Mouse (Mus musculus) liver, embryonic 13.5 days (tissue): Measurements from ENCODE around the gene H1f0. TPM values are rescaled to one million over a fixed set of nuclear protein-coding genes. Genes with fewer than 3 reads are reported as not detected.

ENCODE experiments used
- ATAC-seq: fragments of 200-750 bp; cut with Nextera tagmentation; 2 replicates; pipeline ENCODE4 v1.8.0; 2017; ENCODE audit warnings: low read depth, mild to moderate bottlenecking, moderate number of reproducible peaks, moderate library complexity
- DNase-seq: peaks from one replicate; pipeline ENCODE4 v3.0.0; 2022
- H3K27ac ChIP-seq: fragments of 300-500 bp; sonication (generic); 2 replicates; pipeline ENCODE4 v1.5.1; 2015; ENCODE audit warnings: moderate library complexity, mild to moderate bottlenecking, inconsistent platforms
- H3K27me3 ChIP-seq: fragments of 300-500 bp; sonication (generic); 2 replicates; pipeline ENCODE4 v1.6.1; 2015; ENCODE audit warnings: mild to moderate bottlenecking, inconsistent platforms
- H3K36me3 ChIP-seq: fragments of 300-500 bp; sonication (generic); 2 replicates; pipeline ENCODE4 v1.6.1; 2015; ENCODE audit warnings: mild to moderate bottlenecking, inconsistent platforms
- H3K4me1 ChIP-seq: fragments of 300-500 bp; sonication (generic); replicated peaks from 2 replicates; pipeline ENCODE4 v1.6.1; 2015; ENCODE audit warnings: inconsistent platforms
- H3K4me2 ChIP-seq: fragments of 300-500 bp; sonication (generic); 2 replicates; pipeline ENCODE4 v1.6.1; 2015; ENCODE audit warnings: inconsistent platforms, mild to moderate bottlenecking, moderate library complexity
- H3K4me3 ChIP-seq: fragments of 300-500 bp; sonication (generic); replicated peaks from 2 replicates; pipeline ENCODE4 v1.5.1; 2015; ENCODE audit warnings: mild to moderate bottlenecking, inconsistent platforms
- H3K9ac ChIP-seq: fragments of 300-500 bp; sonication (generic); 2 replicates; pipeline ENCODE4 v1.6.1; 2015; ENCODE audit warnings: mild to moderate bottlenecking, inconsistent platforms
- H3K9me3 ChIP-seq: fragments of 300-500 bp; sonication (generic); replicated peaks from 2 replicates; pipeline ENCODE4 v1.6.1; 2016; ENCODE audit warnings: inconsistent platforms
- WGBS: fragments of 180-500 bp; shearing (Covaris S2); methylation state at CpG from one replicate; pipeline ENCODE4 v1.1.7; 2015; ENCODE audit not compliant: insufficient replicate concordance; 5-methylcytosine and 5-hydroxymethylcytosine counted together
- microRNA-seq: library from miRNA; unstranded; fragments of <30 nt; microRNA quantifications from one replicate; pipeline ENCODE4, GENCODE M21; 2016
- polyA plus RNA-seq: library from polyadenylated mRNA; unstranded; fragments of >200 nt; fragmentation: Nextera tagmentation; extraction: Ambion mirVana; gene quantifications from 2 replicates; pipeline ENCODE4 v1.2.1, GENCODE M21; 2015

The H1f0 gene
- polyA plus RNA-seq, 1 experiment from 2014 or later, result 85.3 TPM

GRCm38 (mm10) chr15:79074446-79074845 lies 46.2 kb downstream of the H1f0 start:
- Histone ChIP-seq H3K4me1 (peaks cover 51% of the 10 kb centered on the region), H3K27me3 (no peaks in the 10 kb centered on the region), H3K27ac (peak overlapping the region; percentile 90), H3K36me3 (peaks cover 32% of the 10 kb centered on the region), H3K4me2 (peak overlapping the region; percentile 93), H3K9ac (peak overlapping the region; percentile 89), H3K4me3 (peak overlapping the region; percentile 91), H3K9me3 (no peaks in the 10 kb centered on the region)
- DNase-seq (no peak), ATAC-seq (no peak)
- WGBS, result 33% methylated on average over 10 of the region's 10 CpGs

- peak within 1 kb of the TSS; percentile 93 for H3K4me2 ChIP-seq
- H3K27ac ChIP-seq, result peak within 1 kb of the TSS; percentile 90
- peaks cover 38% of the 10 kb centered on the region for H3K36me3 ChIP-seq
- WGBS, result under 1% methylated on average over 46 of the region's 49 CpGs
- DNase-seq (peak; percentile 81), ATAC-seq (peak; percentile 89)
- H3K4me1 ChIP-seq, result peaks cover 45% of the 10 kb centered on the region
- no peaks in the 10 kb centered on the region for H3K27me3 ChIP-seq
- peak within 1 kb of the TSS; percentile 91 for H3K4me3 ChIP-seq
- peak within 1 kb of the TSS; percentile 89 for H3K9ac ChIP-seq
- H3K9me3 ChIP-seq, result no peaks in the 10 kb centered on the region
Measured at GRCm38 (mm10) chr15:79074913-79075532, 46.8 kb downstream of the H1f0 start, which contains the start of gene Eif3l. TSS of gene Eif3l (plus strand) at chr15:79075179.

GRCm38 (mm10) chr15:79075658-79076365 lies 47.6 kb downstream of the H1f0 start:
- H3K36me3 ChIP-seq, result peaks cover 44% of the 10 kb centered on the region
- H3K4me2 ChIP-seq, result peak overlapping the region; percentile 93
- H3K4me1 ChIP-seq, result peaks cover 45% of the 10 kb centered on the region
- peak overlapping the region; percentile 91 for H3K4me3 ChIP-seq
- no peak for DNase-seq
- peak overlapping the region; percentile 89 for H3K9ac ChIP-seq
- WGBS, result 17% methylated on average over 15 of the region's 15 CpGs
- H3K27me3 ChIP-seq, result no peaks in the 10 kb centered on the region
- H3K9me3 ChIP-seq, result no peaks in the 10 kb centered on the region
- peak overlapping the region; percentile 90 for H3K27ac ChIP-seq
- peak; percentile 16 for ATAC-seq

GRCm38 (mm10) chr15:79079567-79079966 lies 51.3 kb downstream of the H1f0 start:
- WGBS, result 87% methylated on average over 7 of the region's 7 CpGs

More at GRCm38 (mm10) chr15:79079567-79079966, 51.3 kb downstream of the H1f0 start:
- Histone ChIP-seq H3K4me2 (no peak overlapping the region), H3K9me3 (no peaks in the 10 kb centered on the region), H3K4me3 (no peak overlapping the region), H3K4me1 (peaks cover 37% of the 10 kb centered on the region), H3K36me3 (peaks cover 81% of the 10 kb centered on the region), H3K9ac (no peak overlapping the region), H3K27me3 (no peaks in the 10 kb centered on the region), H3K27ac (no peak overlapping the region)
- DNase-seq (no peak), ATAC-seq (no peak)

Small RNAs within 50 kb of the gene (microRNA-seq; reads per million reads assigned to microRNA genes)
- gene Mir6956, result 1.2 reads per million

Other genes starting within 250 kb of the H1f0 start
- gene Card10, start 225.4 kb upstream of the H1f0 start, polyA plus RNA-seq, result 1.1 and 1.3 TPM in 2 replicates
- gene Cdc42ep1, start 185.8 kb upstream of the H1f0 start, polyA plus RNA-seq, result 9.5 and 10.8 TPM in 2 replicates
- gene Lgals2, start 172.9 kb upstream of the H1f0 start, polyA plus RNA-seq, result 10.0 and 13.7 TPM in 2 replicates
- 20.7 and 23.7 TPM in 2 replicates for gene Gga1, start 151.3 kb upstream of the H1f0 start, polyA plus RNA-seq
- gene Gm49510, start 128.8 kb upstream of the H1f0 start, polyA plus RNA-seq, result 0.15 and 0.16 TPM in 2 replicates
- 17.7 and 22.2 TPM in 2 replicates for gene Sh3bp1, start 128.7 kb upstream of the H1f0 start, polyA plus RNA-seq
- gene Pdxp, start 114.5 kb upstream of the H1f0 start, polyA plus RNA-seq, result 6.9 and 7.4 TPM in 2 replicates
- gene Lgals1, start 101.7 kb upstream of the H1f0 start, polyA plus RNA-seq, result 683 and 710 TPM in 2 replicates
- 45.6 and 48.9 TPM in 2 replicates for gene Nol12, start 93.5 kb upstream of the H1f0 start, polyA plus RNA-seq
- 12.9 and 18.8 TPM in 2 replicates for gene Triobp, start 80.7 kb upstream of the H1f0 start, polyA plus RNA-seq
- 0.13 and 0.20 TPM in 2 replicates for gene Galr3, start 13.4 kb downstream of the H1f0 start, polyA plus RNA-seq
- 47.9 and 49.6 TPM in 2 replicates for gene Ankrd54, start 34.4 kb downstream of the H1f0 start, polyA plus RNA-seq
- gene Eif3l, start 46.7 kb downstream of the H1f0 start, polyA plus RNA-seq, result 171 and 185 TPM in 2 replicates
- 1.0 and 1.2 TPM in 2 replicates for gene Micall1, start 80.4 kb downstream of the H1f0 start, polyA plus RNA-seq
- 233 and 235 TPM in 2 replicates for gene Polr2f, start 112.6 kb downstream of the H1f0 start, polyA plus RNA-seq
- 0.61 and 0.74 TPM in 2 replicates for gene 1700088E04Rik, start 112.8 kb downstream of the H1f0 start, polyA plus RNA-seq
- 0.06 and 0.10 TPM in 2 replicates for gene Sox10, start 136.8 kb downstream of the H1f0 start, polyA plus RNA-seq
- 10.5 and 10.6 TPM in 2 replicates for gene Pick1, start 200.7 kb downstream of the H1f0 start, polyA plus RNA-seq
- not detected in 2 replicates for gene Gm49486, start 200.9 kb downstream of the H1f0 start, polyA plus RNA-seq
- gene Slc16a8, start 226.3 kb downstream of the H1f0 start, polyA plus RNA-seq, result not detected in 2 replicates